Mouse (Mus musculus) lung, embryonic 16.5 days (tissue): ENCODE data around the gene Hnrnpf. TPM values are rescaled to one million over a fixed set of nuclear protein-coding genes. Genes with fewer than 3 reads are reported as not detected.

ENCODE experiments used
- ATAC-seq: fragments of 200-750 bp; cut with Nextera tagmentation; 2 replicates; pipeline ENCODE4 v1.8.0; 2017; ENCODE audit warnings: low read depth, mild to moderate bottlenecking, moderate library complexity
- H3K27ac ChIP-seq: fragments of 300-500 bp; sonication (generic); 2 replicates; pipeline ENCODE4 v1.5.1; 2014; ENCODE audit warnings: mild to moderate bottlenecking, control low read depth, low read length
- H3K27me3 ChIP-seq: fragments of 300-500 bp; sonication (generic); 2 replicates; pipeline ENCODE4 v1.6.1; 2014; ENCODE audit warnings: low read depth, low read length, mixed read lengths; ENCODE audit not compliant: control insufficient read depth, insufficient read depth
- H3K36me3 ChIP-seq: fragments of 300-500 bp; sonication (generic); 2 replicates; pipeline ENCODE4 v1.6.1; 2014; ENCODE audit warnings: low read length; ENCODE audit not compliant: control insufficient read depth, insufficient read depth
- H3K4me1 ChIP-seq: fragments of 300-500 bp; sonication (generic); replicated peaks from 2 replicates; pipeline ENCODE4 v1.6.1; 2014; ENCODE audit warnings: low read length, mixed read lengths; ENCODE audit not compliant: control insufficient read depth, insufficient read depth
- H3K4me2 ChIP-seq: fragments of 300-500 bp; sonication (generic); 2 replicates; pipeline ENCODE4 v1.6.1; 2014; ENCODE audit warnings: low read depth, low read length, control low read depth
- H3K4me3 ChIP-seq: fragments of 300-500 bp; sonication (generic); 2 replicates; pipeline ENCODE4 v1.5.1; 2014; ENCODE audit warnings: mild to moderate bottlenecking, low read length, control low read depth
- H3K9ac ChIP-seq: fragments of 300-500 bp; sonication (generic); 2 replicates; pipeline ENCODE4 v1.6.1; 2014; ENCODE audit warnings: low read length, control low read depth
- H3K9me3 ChIP-seq: fragments of 300-500 bp; sonication (generic); 2 replicates; pipeline ENCODE4 v1.6.1; 2016; ENCODE audit warnings: low read length; ENCODE audit not compliant: control insufficient read depth
- WGBS: fragments of 180-500 bp; shearing (Covaris S2); extraction: QIAGEN DNeasy Blood & Tissue Kit; methylation state at CpG from one replicate; pipeline ENCODE4 v1.1.7; 2014; 5-methylcytosine and 5-hydroxymethylcytosine counted together
- polyA plus RNA-seq: library from polyadenylated mRNA; unstranded; fragments of >200 nt; fragmentation: Nextera tagmentation; extraction: Ambion mirVana; gene quantifications from 2 replicates; pipeline ENCODE4 v1.2.1, GENCODE M21; 2015

Hnrnpf gene
- polyA plus RNA-seq, 1 experiment from 2014 or later, result 702 TPM

DNA sequence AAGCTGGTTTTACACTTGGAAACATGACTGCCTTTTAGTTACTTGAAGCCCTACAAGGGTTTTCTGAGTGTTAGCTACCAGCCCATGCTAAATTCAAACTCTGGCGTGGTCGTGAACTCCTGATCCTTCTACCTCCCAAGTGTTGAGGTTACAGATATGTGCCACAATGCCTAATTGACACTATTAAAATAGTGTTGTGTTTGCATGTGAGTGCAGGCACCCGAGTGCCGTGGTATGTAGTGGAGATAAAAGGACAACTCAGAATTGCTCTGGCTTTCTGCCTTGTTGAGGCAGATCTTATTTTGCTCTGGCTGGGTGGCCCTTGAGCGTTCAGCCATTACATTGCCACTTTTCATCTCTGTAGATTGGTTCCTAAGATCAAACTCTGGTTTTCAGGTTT, 28.6 kb downstream of the Hnrnpf start:
- Histone ChIP-seq H3K9me3 (no peaks in the 10 kb centered on the region), H3K9ac (no peak overlapping the region), H3K27me3 (no peaks in the 10 kb centered on the region), H3K36me3 (peaks cover 31% of the 10 kb centered on the region), H3K4me3 (no peak overlapping the region), H3K4me1 (no peaks in the 10 kb centered on the region), H3K27ac (no peak overlapping the region), H3K4me2 (no peak overlapping the region)
- WGBS, result 82% methylated on average over 5 of the region's 5 CpGs
- ATAC-seq, result no peak

- Histone ChIP-seq H3K27me3 (no peaks in the 10 kb centered on the region), H3K36me3 (peaks cover 31% of the 10 kb centered on the region), H3K27ac (no peak overlapping the region), H3K4me3 (no peak overlapping the region), H3K9ac (no peak overlapping the region), H3K4me2 (no peak overlapping the region), H3K4me1 (no peaks in the 10 kb centered on the region), H3K9me3 (no peaks in the 10 kb centered on the region)
- no peak for ATAC-seq
- 91% methylated on average over 3 of the region's 3 CpGs for WGBS
These were observed 30.0 kb downstream of the Hnrnpf start for GRCm38 (mm10) chr6:117929945-117930655.

- H3K9me3 ChIP-seq, result no peaks in the 10 kb centered on the region
- no peak overlapping the region for H3K4me3 ChIP-seq
- ATAC-seq, result no peak
- WGBS, result 44% methylated on average over 11 of the region's 11 CpGs
- peaks cover 13% of the 10 kb centered on the region for H3K36me3 ChIP-seq
- no peak overlapping the region for H3K4me2 ChIP-seq
- H3K27me3 ChIP-seq, result no peaks in the 10 kb centered on the region
- H3K4me1 ChIP-seq, result no peaks in the 10 kb centered on the region
- H3K9ac ChIP-seq, result no peak overlapping the region
- no peak overlapping the region for H3K27ac ChIP-seq
These were observed 32.4 kb downstream of the Hnrnpf start for GRCm38 (mm10) chr6:117932325-117933051.

GRCm38 (mm10) chr6:117934301-117934700, 34.2 kb downstream of the Hnrnpf start:
- ATAC-seq, result no peak
- Histone ChIP-seq H3K27ac (no peak overlapping the region), H3K9ac (no peak overlapping the region), H3K36me3 (peaks cover 5% of the 10 kb centered on the region; the same call in 1 of the 2 replicates), H3K9me3 (no peaks in the 10 kb centered on the region), H3K4me3 (no peak overlapping the region), H3K27me3 (no peaks in the 10 kb centered on the region), H3K4me2 (no peak overlapping the region), H3K4me1 (no peaks in the 10 kb centered on the region)
- whole genome bisulfite sequencing, result 86% methylated on average over 6 of the region's 6 CpGs

- H3K4me1 ChIP-seq, result no peaks in the 10 kb centered on the region
- H3K27me3 ChIP-seq, result no peaks in the 10 kb centered on the region
- no peak overlapping the region for H3K4me3 ChIP-seq
- ATAC-seq, result no peak
- WGBS, result 77% methylated on average over 14 of the region's 14 CpGs
- no peak overlapping the region for H3K9ac ChIP-seq
- no peak overlapping the region for H3K27ac ChIP-seq
- H3K4me2 ChIP-seq, result no peak overlapping the region
- H3K36me3 ChIP-seq, result no peaks in the 10 kb centered on the region
- no peaks in the 10 kb centered on the region for H3K9me3 ChIP-seq
These were observed 35.8 kb downstream of the Hnrnpf start for GRCm38 (mm10) chr6:117935681-117936612.

DNA sequence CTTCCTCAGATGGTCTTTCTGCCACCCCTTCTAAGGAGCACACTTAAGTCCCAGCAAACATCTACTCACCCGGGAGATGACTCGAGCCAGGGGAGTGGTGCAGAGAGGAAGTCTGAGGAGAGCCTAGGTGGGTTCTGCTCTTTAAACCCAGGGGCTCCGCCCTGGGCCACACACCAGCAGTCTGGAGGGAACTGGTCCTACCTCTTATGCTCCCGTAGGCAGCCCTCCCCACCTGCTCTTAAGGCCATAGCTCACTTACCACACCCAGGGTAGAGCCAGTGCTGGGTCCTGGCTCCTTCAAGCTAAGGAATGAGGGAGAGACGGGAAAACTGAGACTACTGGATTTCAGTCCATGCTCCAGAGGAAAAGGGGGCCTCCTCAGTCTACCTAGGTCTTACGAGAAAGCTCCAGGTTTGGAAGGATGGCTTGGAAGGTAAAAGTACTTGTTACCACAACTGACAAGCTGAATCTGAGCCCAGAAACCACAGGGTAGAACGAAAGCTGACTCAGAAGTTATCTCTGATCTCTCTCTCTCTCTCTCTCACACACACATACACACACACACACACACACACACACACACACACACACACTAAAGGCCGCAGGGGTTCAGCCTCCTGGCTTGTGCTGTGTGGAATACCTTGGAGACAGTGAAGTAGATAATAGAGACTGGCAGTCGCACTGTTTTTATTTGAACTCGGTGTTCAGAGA, 37.3 kb downstream of the Hnrnpf start, which contains the start of gene Fxyd4:
TSS of gene Fxyd4 (minus strand) at position 471 of the 711 bp plus-strand sequence.
- ATAC-seq, result peak; percentile 95

DNA sequence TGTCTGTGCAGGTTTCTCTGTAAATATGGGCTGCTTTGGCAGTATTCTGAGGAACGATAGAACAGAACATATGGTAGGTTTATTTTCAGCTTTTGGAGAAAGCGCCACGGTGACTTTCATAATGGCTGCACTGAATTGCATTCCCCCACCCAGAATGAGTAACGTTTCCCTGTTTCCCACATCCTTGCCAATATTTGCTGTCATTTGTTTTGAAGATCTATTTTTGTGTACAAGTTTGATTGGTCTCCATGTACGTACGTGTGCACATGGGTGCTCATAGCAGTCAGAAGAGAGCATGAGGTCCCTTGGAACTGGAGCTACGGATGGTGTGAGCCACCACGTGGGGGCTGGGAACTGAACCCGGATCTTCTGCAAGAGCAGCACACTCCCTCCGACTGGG, 38.8 kb downstream of the Hnrnpf start:
- Histone ChIP-seq H3K4me2 (no peak overlapping the region), H3K9me3 (no peaks in the 10 kb centered on the region), H3K4me3 (no peak overlapping the region), H3K27ac (no peak overlapping the region), H3K36me3 (no peaks in the 10 kb centered on the region), H3K4me1 (no peaks in the 10 kb centered on the region), H3K9ac (no peak overlapping the region), H3K27me3 (no peaks in the 10 kb centered on the region)
- WGBS, result 81% methylated on average over 10 of the region's 10 CpGs
- ATAC-seq, result no peak

More for the DNA sequence above, 37.3 kb downstream of the Hnrnpf start, which contains the start of gene Fxyd4:
- no peaks in the 10 kb centered on the region for H3K27me3 ChIP-seq
- no peak within 1 kb of the TSS for H3K4me3 ChIP-seq
- 51% methylated on average over 10 of the region's 10 CpGs for WGBS
- H3K9me3 ChIP-seq, result no peaks in the 10 kb centered on the region
- no peaks in the 10 kb centered on the region for H3K4me1 ChIP-seq
- H3K36me3 ChIP-seq, result no peaks in the 10 kb centered on the region
- peak within 1 kb of the TSS; percentile 62 for H3K27ac ChIP-seq
- no peak within 1 kb of the TSS for H3K9ac ChIP-seq
- H3K4me2 ChIP-seq, result no peak within 1 kb of the TSS

GRCm38 (mm10) chr6:117942769-117943168, 42.6 kb downstream of the Hnrnpf start:
- WGBS, result 70% methylated on average over 10 of the region's 10 CpGs
- Histone ChIP-seq H3K36me3 (no peaks in the 10 kb centered on the region), H3K27ac (no peak overlapping the region), H3K4me1 (no peaks in the 10 kb centered on the region), H3K9ac (no peak overlapping the region), H3K4me3 (no peak overlapping the region), H3K9me3 (no peaks in the 10 kb centered on the region), H3K4me2 (no peak overlapping the region), H3K27me3 (no peaks in the 10 kb centered on the region)
- no peak for ATAC-seq
